Mouse (Mus musculus): ENCODE measurements around the gene 1700011L22Rik.

GRCm38 (mm10) chr8:79225586-79225985 lies 22.8 kb downstream of the 1700011L22Rik start:
- no peak for TF ChIP-seq GATA1 (IDR thresholded peaks at IDR 0.05; ENCODE audit: borderline replicate concordance, low read length)
- no peak for TF ChIP-seq FLI1 (IDR thresholded peaks at IDR 0.05; ENCODE audit: low read length)
